Mouse (Mus musculus): ENCODE measurements at regions not wholly inside any gene's neighbourhood (a gene's known extent, or its start where the extent isn't known, plus 50 kb on each side); places are given as distances from the start of the nearest gene placed in this dataset.
"Not testable (repeated sequence)": the region's sequence is repeated elsewhere in the genome, so short reads cannot be mapped to it uniquely, and the experiment has no call there.

DNA sequence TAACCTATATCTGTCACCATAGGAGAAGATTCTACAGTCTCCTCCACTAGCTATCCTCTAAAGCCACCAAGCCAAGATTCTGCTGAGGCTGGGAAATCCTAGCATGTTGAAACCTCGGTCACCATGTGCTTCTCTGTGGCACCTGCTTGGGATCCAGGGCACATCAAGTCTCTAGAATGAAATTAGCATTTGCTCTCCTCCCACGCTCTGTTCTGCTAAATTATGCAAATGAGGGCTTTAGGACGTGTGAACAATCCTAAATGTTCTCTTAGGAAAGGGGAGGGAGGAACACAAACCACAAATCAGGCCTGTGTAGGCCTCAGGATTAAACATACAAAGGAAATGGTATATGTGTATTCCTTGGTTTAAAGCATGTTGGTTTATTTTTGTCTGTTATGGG, 52.9 kb upstream of the Xcl1 start:
- Histone ChIP-seq H3K36me3 (ENCODE audit: control insufficient read depth in 1 of 2, insufficient read depth in 2 of 2, low read length in 2 of 2) (no peaks in the 10 kb centered on the region), H3K27me3 (ENCODE audit: control insufficient read depth in 1 of 2, insufficient read depth in 2 of 2, low read length in 2 of 2) (no peaks in the 10 kb centered on the region), H3K79me2 (ENCODE audit: control insufficient read depth, insufficient read depth, low read length, poor library complexity) (no peaks in the 10 kb centered on the region), H3K4me1 (ENCODE audit: control insufficient read depth in 1 of 2, insufficient read depth in 2 of 2, low read length in 2 of 2) (no peaks in the 10 kb centered on the region), H3K4me3 (ENCODE audit: control insufficient read depth in 1 of 2, insufficient read depth in 1 of 2, low read depth in 2 of 2, low read length in 2 of 2) (no peak overlapping the region), H3K27ac (ENCODE audit: control insufficient read depth, low read depth, low read length) (no peak overlapping the region), H3K9ac (ENCODE audit: control insufficient read depth, low read depth, low read length, poor library complexity, severe bottlenecking) (no peak overlapping the region), H3K9me3 (replicated peaks; ENCODE audit: insufficient read depth, low read length) (no peaks in the 10 kb centered on the region)
- TF ChIP-seq CTCF (IDR thresholded peaks at IDR 0.05 in 2 of 3, conservative IDR thresholded peaks at IDR 0.05 in 1 of 3; ENCODE audit: control insufficient read depth in 1 of 3, insufficient read depth in 1 of 3, low read depth in 2 of 3, low read length in 3 of 3, poor library complexity in 1 of 3, severe bottlenecking in 1 of 3) (no peak), E2F4 (IDR thresholded peaks at IDR 0.05; ENCODE audit: borderline replicate concordance, low read depth, low read length) (no peak), TBP (IDR thresholded peaks at IDR 0.05; ENCODE audit: low read depth, low read length) (no peak), CHD2 (IDR thresholded peaks at IDR 0.05; ENCODE audit: low read length) (no peak), MXI1 (IDR thresholded peaks at IDR 0.05; ENCODE audit: low read depth, low read length) (no peak), ELF1 (IDR thresholded peaks at IDR 0.05; ENCODE audit: low read depth, low read length) (no peak), KAT2A (conservative IDR thresholded peaks at IDR 0.05; ENCODE audit: low read depth, low read length) (no peak), CHD1 (IDR thresholded peaks at IDR 0.05; ENCODE audit: low read depth, low read length) (no peak), RCOR1 (IDR thresholded peaks at IDR 0.05; ENCODE audit: low read depth, low read length) (no peak), EP300 (IDR thresholded peaks at IDR 0.05; ENCODE audit: low read depth in 1 of 2, low read length in 2 of 2) (no peak), UBTF (IDR thresholded peaks at IDR 0.05; ENCODE audit: borderline replicate concordance, insufficient read depth, low read depth, low read length) (no peak), ZMIZ1 (IDR thresholded peaks at IDR 0.05; ENCODE audit: low read depth, low read length) (no peak), ETS1 (IDR thresholded peaks at IDR 0.05; ENCODE audit: low read depth, low read length) (no peak), JUND (IDR thresholded peaks at IDR 0.05; ENCODE audit: low read depth, low read length) (no peak), USF1 (IDR thresholded peaks at IDR 0.05; ENCODE audit: low read depth, low read length) (no peak), TAL1 (IDR thresholded peaks at IDR 0.05; ENCODE audit: low read length) (no peak), MAZ (IDR thresholded peaks at IDR 0.05; ENCODE audit: low read depth, low read length) (no peak), ZNF384 (IDR thresholded peaks at IDR 0.05; ENCODE audit: low read depth, low read length) (no peak), NRF1 (IDR thresholded peaks at IDR 0.05; ENCODE audit: insufficient read depth, low read depth, low read length, poor library complexity, severe bottlenecking) (no peak), SMC3 (IDR thresholded peaks at IDR 0.05; ENCODE audit: low read depth, low read length) (no peak)
- DNase-seq (ENCODE audit: low read depth, low spot score) = no peak

DNA sequence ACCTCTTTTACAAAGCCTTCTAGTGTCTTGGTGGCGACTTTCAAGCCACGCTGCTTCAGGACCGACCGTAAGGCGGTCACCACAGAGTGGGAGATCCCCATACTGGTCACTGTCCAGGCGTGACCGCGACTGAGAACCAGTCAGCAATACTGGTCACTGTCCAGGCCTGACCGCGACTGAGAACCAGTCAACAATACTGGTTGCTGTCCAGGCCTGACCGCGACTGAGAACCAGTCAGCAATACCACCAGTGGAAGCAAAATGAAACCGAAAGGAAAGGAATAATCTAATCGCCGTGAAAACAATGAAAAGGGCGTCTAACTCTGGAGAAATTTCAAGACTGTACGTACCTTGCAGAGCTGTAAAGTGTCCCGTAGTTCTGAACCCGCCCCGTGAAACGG, 50.2 kb upstream of the Xcl1 start:
- DNase-seq (ENCODE audit: low read depth, low spot score); H3K9me3 ChIP-seq (replicated peaks; ENCODE audit: insufficient read depth, low read length); H3K27ac ChIP-seq (ENCODE audit: control insufficient read depth, low read depth, low read length); H3K4me1 ChIP-seq (ENCODE audit: control insufficient read depth in 1 of 2, insufficient read depth in 2 of 2, low read length in 2 of 2); H3K4me3 ChIP-seq (ENCODE audit: control insufficient read depth in 1 of 2, insufficient read depth in 1 of 2, low read depth in 2 of 2, low read length in 2 of 2); H3K9ac ChIP-seq (ENCODE audit: control insufficient read depth, low read depth, low read length, poor library complexity, severe bottlenecking); H3K79me2 ChIP-seq (ENCODE audit: control insufficient read depth, insufficient read depth, low read length, poor library complexity); H3K36me3 ChIP-seq (ENCODE audit: control insufficient read depth in 1 of 2, insufficient read depth in 2 of 2, low read length in 2 of 2); H3K27me3 ChIP-seq (ENCODE audit: control insufficient read depth in 1 of 2, insufficient read depth in 2 of 2, low read length in 2 of 2): not testable (repeated sequence)

All from MEL (cell line).